Mouse (Mus musculus) gastrocnemius, postnatal 10 days (tissue): ENCODE measurements around the gene Abcf1. TPM values are rescaled to one million over a fixed set of nuclear protein-coding genes. Genes with fewer than 3 reads are reported as not detected.
"Not testable (repeated sequence)": the region's sequence is repeated elsewhere in the genome, so short reads cannot be mapped to it uniquely, and the experiment has no call there.

Source experiments
- DNase-seq: peaks from one replicate; pipeline ENCODE4 v3.0.0; 2021; ENCODE audit warnings: mixed read lengths
- total RNA-seq, 2 experiments: library from RNA; stranded (reverse); gene quantifications; 2 replicates each; pipeline ENCODE4 v1.2.3; 2021

The Abcf1 gene
- total RNA-seq, 2 experiments from 2014 or later: 65.7 to 71.6 TPM

GRCm38 (mm10) chr17:35979401-35980362 lies 10.1 kb upstream of the Abcf1 start, which contains the start of the genes Gnl1 and Prr3:
Gene Gnl1 (plus strand): TSS chr17:35979851.
Gene Prr3 (minus strand): TSS chr17:35980236.
- DNase-seq: peak; percentile 86

GRCm38 (mm10) chr17:35978811-35979400 lies 9.3 kb upstream of the Abcf1 start:
- peak; percentile 75 for DNase-seq

GRCm38 (mm10) chr17:35972131-35972530 lies 2.6 kb upstream of the Abcf1 start:
- DNase-seq: no peak

- peak; percentile 2 for DNase-seq
Measured at GRCm38 (mm10) chr17:35967621-35968020, 1.9 kb downstream of the Abcf1 start.

GRCm38 (mm10) chr17:35963279-35963678 lies 6.3 kb downstream of the Abcf1 start:
- DNase-seq: no peak

- no peak for DNase-seq
Measured at GRCm38 (mm10) chr17:35958533-35959223, 10.9 kb downstream of the Abcf1 start.

- DNase-seq: no peak
Measured at GRCm38 (mm10) chr17:35954665-35955064, 14.9 kb downstream of the Abcf1 start.

GRCm38 (mm10) chr17:35952559-35952958 lies 17.0 kb downstream of the Abcf1 start:
- DNase-seq: not testable (repeated sequence)

GRCm38 (mm10) chr17:35950946-35951345 lies 18.6 kb downstream of the Abcf1 start:
- not testable (repeated sequence) for DNase-seq

GRCm38 (mm10) chr17:35939941-35940340 lies 29.6 kb downstream of the Abcf1 start:
- DNase-seq: no peak

GRCm38 (mm10) chr17:35939108-35939507 lies 30.5 kb downstream of the Abcf1 start:
- no peak for DNase-seq

- DNase-seq: no peak
Measured at GRCm38 (mm10) chr17:35937700-35938348, 31.7 kb downstream of the Abcf1 start.

- DNase-seq: not testable (repeated sequence)
Measured at GRCm38 (mm10) chr17:35935763-35936162, 33.8 kb downstream of the Abcf1 start.

- DNase-seq: no peak
Measured at GRCm38 (mm10) chr17:35932608-35933007, 37.0 kb downstream of the Abcf1 start.

- no peak for DNase-seq
Measured at GRCm38 (mm10) chr17:35930627-35931026, 38.9 kb downstream of the Abcf1 start.

GRCm38 (mm10) chr17:35929534-35929933 lies 40.0 kb downstream of the Abcf1 start:
- DNase-seq: no peak

GRCm38 (mm10) chr17:35927471-35927870 lies 42.1 kb downstream of the Abcf1 start:
- DNase-seq: no peak

GRCm38 (mm10) chr17:35923281-35923680 lies 46.3 kb downstream of the Abcf1 start:
- no peak for DNase-seq

- DNase-seq: no peak
Measured at GRCm38 (mm10) chr17:35922566-35922965, 47.0 kb downstream of the Abcf1 start.

GRCm38 (mm10) chr17:35921710-35922109 lies 47.9 kb downstream of the Abcf1 start:
- DNase-seq: no peak

GRCm38 (mm10) chr17:35920862-35921562 lies 48.5 kb downstream of the Abcf1 start:
- no peak for DNase-seq
